Mouse (Mus musculus) embryonic stem cell, embryonic (primary cell): ENCODE data around the gene Tmem217.

Experiments used
- CTCF ChIA-PET, 4 experiments: fragments of 300-600 bp in 2 of 4; fragments of 350-600 bp in 2 of 4; sonication (Branson Sonifier 250); formaldehyde crosslinking; loops; one replicate each; lab custom pipeline; 2022; ENCODE audit warnings: inconsistent platforms in 2 of 4; lab: Charles Lee
- POLR2A ChIA-PET, 4 experiments: fragments of 300-600 bp in 2 of 4; fragments of 350-600 bp in 2 of 4; sonication (Branson Sonifier 250); formaldehyde crosslinking; loops; one replicate each; lab custom pipeline; 2022; ENCODE audit warnings: antibody characterized with exemption in 4 of 4, inconsistent platforms in 1 of 4; lab: Charles Lee

The Tmem217 gene

GRCm38 (mm10) chr17:29552162-29552732 lies at the start of gene Tmem217:
TSS of gene Tmem217 (minus strand) at chr17:29552385.
- ChIA-PET CTCF (interaction anchor here in 2 of 4 experiments (0.6 to 1.7 kb wide), 3 partner anchors 23 to 176 kb away, joined by 3 to 4 read pairs (median 3); no protein-coding TSS in a partner anchor), POLR2A (interaction anchor here in 2 of 4 experiments (0.6 to 1.4 kb wide), 2 partner anchors 13 to 452 kb away, joined by 3 read pairs; no protein-coding TSS in a partner anchor)

GRCm38 (mm10) chr17:29601391-29601790 lies 49.2 kb upstream of the Tmem217 start:
- ChIA-PET POLR2A (interaction anchor here in 2 of 4 experiments (0.7 to 1.3 kb wide), 5 partner anchors 9 to 108 kb away, joined by 3 read pairs; partner anchors contain the start of genes Gm28043 (in 1 of the 2) and Rnf8 (in 1 of the 2)), CTCF (interaction anchor here in 3 of 4 experiments (0.5 to 0.6 kb wide), 3 partner anchors 182 to 536 kb away, joined by 3 read pairs; no protein-coding TSS in a partner anchor)

GRCm38 (mm10) chr17:29599537-29599936 lies 47.4 kb upstream of the Tmem217 start:
- POLR2A ChIA-PET: interaction anchor here in 1 of 4 experiments (0.8 to 1.8 kb wide), 2 partner anchors 12 to 17 kb away, joined by 3 to 4 read pairs; no protein-coding TSS in a partner anchor

DNA sequence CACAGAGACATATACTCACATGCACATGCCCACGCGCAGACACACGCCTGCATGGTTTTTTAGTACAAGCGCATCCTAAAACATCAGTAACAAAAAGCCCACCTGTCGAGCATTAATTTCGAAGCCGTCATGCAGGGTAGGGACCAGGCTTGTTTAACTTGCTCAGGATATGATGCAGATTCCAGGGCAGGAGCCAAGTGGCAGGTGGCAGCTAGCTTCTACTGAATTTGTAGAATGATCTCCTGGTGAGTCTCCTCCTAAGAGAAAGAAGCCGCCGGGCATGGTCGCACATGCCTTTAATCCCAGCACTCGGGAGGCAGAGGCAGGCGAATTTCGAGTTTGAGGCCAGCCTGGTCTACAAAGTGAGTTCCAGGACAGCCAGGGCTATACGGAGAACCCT lies 46.9 kb upstream of the Tmem217 start:
- CTCF ChIA-PET: no interaction called here
- POLR2A ChIA-PET: interaction anchor here in 1 of 4 experiments (0.8 to 1.8 kb wide), 2 partner anchors 13 to 17 kb away, joined by 3 to 4 read pairs; no protein-coding TSS in a partner anchor

More at GRCm38 (mm10) chr17:29599537-29599936, 47.4 kb upstream of the Tmem217 start:
- CTCF ChIA-PET: no interaction called here

DNA sequence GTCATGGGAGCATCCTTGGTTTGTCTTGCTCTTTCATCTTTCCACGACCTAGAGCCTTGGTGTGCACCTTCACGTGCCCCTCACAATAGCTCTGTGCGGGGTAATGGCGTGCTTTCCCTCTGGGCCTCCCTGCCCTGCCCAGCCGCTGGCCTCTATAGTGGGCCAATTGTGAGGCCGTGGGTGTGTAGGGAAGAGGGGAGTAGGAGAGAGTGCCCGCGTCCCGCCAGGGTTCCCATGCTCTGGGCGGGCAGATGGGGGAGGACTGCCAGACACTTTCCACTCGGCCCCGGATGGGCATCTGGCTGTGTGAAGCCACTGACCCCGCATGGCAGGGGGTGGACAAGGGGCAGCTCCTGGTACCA lies 44.6 kb upstream of the Tmem217 start:
- ChIA-PET CTCF (interaction anchor here in 1 of 4 experiments (0.6 to 2.0 kb wide), 4 partner anchors 11 to 71 kb away, joined by 3 to 9 read pairs (median 6); partner anchors contain the start of genes Gm28043 and Rnf8), POLR2A (interaction anchor here (0.6 to 1.7 kb wide), 8 partner anchors 10 to 442 kb away, joined by 3 to 4 read pairs (median 3); no protein-coding TSS in a partner anchor)

DNA sequence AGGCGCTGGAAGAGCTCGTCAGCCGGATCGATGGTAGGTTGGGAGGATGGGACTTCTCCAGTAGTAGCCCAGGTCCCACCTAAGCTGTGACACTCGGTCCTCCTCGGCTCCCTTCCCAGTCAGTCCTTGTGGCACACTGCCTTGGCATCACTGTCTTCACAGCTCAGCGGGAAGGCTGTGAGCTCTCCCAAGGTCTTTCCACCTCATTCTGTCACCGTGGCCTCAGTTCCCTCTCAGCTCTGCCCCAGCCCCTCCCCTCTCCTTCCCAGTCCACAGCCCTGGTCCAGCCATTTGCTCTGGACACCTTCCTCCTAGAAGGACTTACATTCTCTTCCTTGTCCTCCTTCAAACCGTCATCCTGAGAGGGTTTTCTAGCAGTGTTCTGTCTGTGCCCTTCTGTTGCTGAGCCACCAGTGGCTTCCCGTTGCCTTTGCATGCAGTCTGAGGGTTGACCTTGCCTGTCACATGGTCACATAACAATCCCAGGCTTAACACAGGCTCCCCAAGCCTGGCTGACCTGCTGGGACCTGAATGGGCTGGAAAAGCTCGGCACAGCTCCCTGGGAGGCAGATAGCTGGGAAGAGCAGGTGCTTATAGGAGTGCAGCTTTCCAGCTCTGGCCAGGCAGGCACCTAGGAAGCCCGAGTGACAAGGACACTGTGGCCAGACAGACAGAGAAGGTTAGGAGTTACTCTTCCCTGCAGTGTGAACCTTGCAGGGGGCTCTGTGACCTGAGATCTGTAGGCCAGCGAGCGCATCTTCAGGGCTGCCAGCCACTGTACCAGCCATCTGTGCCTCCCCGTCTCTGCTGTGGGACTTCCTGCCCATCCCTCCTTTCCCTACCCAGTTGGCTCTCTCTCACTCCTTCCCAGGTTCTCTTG lies 43.9 kb upstream of the Tmem217 start:
- POLR2A ChIA-PET: interaction anchor here (0.5 to 1.7 kb wide), 17 partner anchors 9 to 442 kb away, joined by 3 to 6 read pairs (median 3); no protein-coding TSS in a partner anchor
- CTCF ChIA-PET: interaction anchor here in 2 of 4 experiments (0.6 to 2.0 kb wide), 5 partner anchors 12 to 70 kb away, joined by 3 to 9 read pairs (median 5); partner anchors contain the start of genes Gm28043 (in 1 of the 2) and Rnf8 (in 1 of the 2)

DNA sequence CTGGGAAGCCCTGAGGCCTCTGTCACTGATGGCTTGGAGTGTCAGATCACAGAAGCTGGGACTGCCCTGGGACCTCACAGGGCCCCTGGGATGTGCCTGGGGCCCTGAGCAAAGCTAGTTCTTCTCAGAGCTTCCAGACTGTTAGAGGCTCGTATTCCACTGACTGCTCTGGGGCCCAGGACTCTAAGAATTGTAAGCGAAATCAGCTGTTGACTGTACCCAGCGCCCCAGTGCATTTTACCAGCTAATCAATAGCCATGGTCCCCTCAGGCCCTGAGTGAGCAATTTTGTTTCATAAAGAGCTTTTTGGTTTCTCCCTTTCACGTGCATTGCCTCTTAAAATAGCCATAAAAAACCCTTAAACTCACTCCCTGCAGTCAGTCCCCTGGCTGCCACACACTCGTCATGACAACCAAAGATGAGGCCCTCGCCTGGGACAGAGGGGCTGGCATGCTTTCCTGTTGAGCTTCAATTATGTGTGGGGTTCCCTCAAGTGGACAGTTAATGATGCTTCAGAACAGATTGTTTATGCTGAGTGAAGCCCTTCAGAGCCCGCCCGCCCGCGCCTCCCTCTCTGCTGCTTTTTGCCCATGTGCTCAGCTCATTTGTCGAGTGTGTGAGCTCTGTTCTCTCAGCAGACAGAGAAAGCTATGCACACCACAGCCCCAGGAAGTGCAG lies 37.2 kb upstream of the Tmem217 start:
- POLR2A ChIA-PET: interaction anchor here (0.5 to 1.3 kb wide), 6 partner anchors 12 to 878 kb away, joined by 3 to 4 read pairs (median 3); no protein-coding TSS in a partner anchor
- CTCF ChIA-PET: interaction anchor here in 3 of 4 experiments (0.6 to 2.0 kb wide), 7 partner anchors 14 to 134 kb away, joined by 3 to 7 read pairs (median 3); no protein-coding TSS in a partner anchor

GRCm38 (mm10) chr17:29586921-29587320 lies 34.7 kb upstream of the Tmem217 start:
- ChIA-PET POLR2A (interaction anchor here in 2 of 4 experiments (1.0 to 1.7 kb wide), 8 partner anchors 9 to 416 kb away, joined by 3 to 5 read pairs (median 4); no protein-coding TSS in a partner anchor), CTCF (interaction anchor here in 3 of 4 experiments (0.6 to 1.6 kb wide), 5 partner anchors 16 to 616 kb away, joined by 3 to 4 read pairs (median 3); no protein-coding TSS in a partner anchor)

DNA sequence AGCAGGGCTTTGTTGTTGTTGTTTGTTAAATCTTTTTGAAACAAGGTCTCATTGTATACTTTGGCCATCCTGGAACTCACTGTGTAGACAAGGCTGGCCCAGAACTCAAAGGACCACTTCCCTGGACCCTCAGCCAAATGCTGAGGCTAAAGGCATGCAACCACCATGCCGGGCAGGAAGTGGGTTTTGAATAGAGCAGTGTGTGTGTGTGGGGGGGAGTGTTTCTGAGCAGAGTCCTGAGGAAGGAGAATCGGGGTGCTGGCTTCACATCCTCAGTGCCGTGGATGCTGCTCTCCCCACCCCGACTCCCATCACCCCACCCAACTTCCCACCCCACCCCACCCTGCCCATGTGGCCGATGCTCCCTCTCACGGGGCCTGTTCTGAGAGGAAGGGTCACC lies 33.3 kb upstream of the Tmem217 start:
- ChIA-PET CTCF (interaction anchor here in 2 of 4 experiments (0.5 to 0.9 kb wide), 2 partner anchors 18 to 219 kb away, joined by 3 read pairs; no protein-coding TSS in a partner anchor), POLR2A (interaction anchor here in 2 of 4 experiments (0.9 to 1.7 kb wide), 4 partner anchors 8 to 23 kb away, joined by 3 to 5 read pairs (median 4); no protein-coding TSS in a partner anchor)

GRCm38 (mm10) chr17:29584737-29585136 lies 32.6 kb upstream of the Tmem217 start:
- CTCF ChIA-PET: interaction anchor here in 2 of 4 experiments (0.7 to 0.9 kb wide), 2 partner anchors 17 to 19 kb away, joined by 3 read pairs; no protein-coding TSS in a partner anchor
- POLR2A ChIA-PET: interaction anchor here in 2 of 4 experiments (0.9 to 1.6 kb wide), 3 partner anchors 9 to 11 kb away, joined by 3 to 5 read pairs (median 4); no protein-coding TSS in a partner anchor

- CTCF ChIA-PET: interaction anchor here in 2 of 4 experiments (0.7 to 0.9 kb wide), 2 partner anchors 16 to 19 kb away, joined by 3 read pairs; no protein-coding TSS in a partner anchor
- POLR2A ChIA-PET: interaction anchor here in 2 of 4 experiments (0.9 to 1.6 kb wide), 3 partner anchors 10 to 12 kb away, joined by 3 to 5 read pairs (median 4); no protein-coding TSS in a partner anchor
Observed at GRCm38 (mm10) chr17:29584306-29584705, 32.1 kb upstream of the Tmem217 start.

- POLR2A ChIA-PET: interaction anchor here in 1 of 4 experiments (1.1 kb wide), 1 partner anchor 10 kb away, joined by 3 read pairs; no protein-coding TSS in a partner anchor
- CTCF ChIA-PET: no interaction called here
Observed at GRCm38 (mm10) chr17:29583569-29583968, 31.4 kb upstream of the Tmem217 start.

GRCm38 (mm10) chr17:29579579-29580126 lies 27.5 kb upstream of the Tmem217 start:
- ChIA-PET CTCF (no interaction called here), POLR2A (interaction anchor here in 2 of 4 experiments (0.5 to 0.9 kb wide), 2 partner anchors 14 to 75 kb away, joined by 3 to 6 read pairs; no protein-coding TSS in a partner anchor)

- ChIA-PET CTCF (interaction anchor here in 2 of 4 experiments (0.6 to 0.9 kb wide), 2 partner anchors 9 to 44 kb away, joined by 3 to 6 read pairs; no protein-coding TSS in a partner anchor), POLR2A (interaction anchor here in 2 of 4 experiments (0.5 to 1.6 kb wide), 11 partner anchors 11 to 441 kb away, joined by 3 to 5 read pairs (median 3); partner anchors contain the start of genes Gm17657 (in 1 of the 2) and Tbc1d22b (in 1 of the 2))
Observed at GRCm38 (mm10) chr17:29569831-29570230, 17.6 kb upstream of the Tmem217 start.

- ChIA-PET POLR2A (interaction anchor here in 2 of 4 experiments (0.7 to 1.6 kb wide), 5 partner anchors 9 to 552 kb away, joined by 3 to 5 read pairs (median 3); no protein-coding TSS in a partner anchor), CTCF (interaction anchor here in 1 of 4 experiments (1.3 kb wide), 1 partner anchor 16 kb away, joined by 3 read pairs; no protein-coding TSS in a partner anchor)
Observed at GRCm38 (mm10) chr17:29568435-29568834, 16.2 kb upstream of the Tmem217 start.

- CTCF ChIA-PET: interaction anchor here in 2 of 4 experiments (0.8 to 1.5 kb wide), 2 partner anchors 38 to 347 kb away, joined by 3 read pairs; no protein-coding TSS in a partner anchor
Observed at GRCm38 (mm10) chr17:29565521-29565920, 13.3 kb upstream of the Tmem217 start.

More at GRCm38 (mm10) chr17:29565521-29565920, 13.3 kb upstream of the Tmem217 start:
- POLR2A ChIA-PET: interaction anchor here in 1 of 4 experiments (0.8 kb wide), 1 partner anchor 16 kb away, joined by 3 read pairs; no protein-coding TSS in a partner anchor
